Mouse (Mus musculus) gastrocnemius, adult 18-20 months (tissue): ENCODE measurements around the gene Git1. TPM values are rescaled to one million over a fixed set of nuclear protein-coding genes. Genes with fewer than 3 reads are reported as not detected.

Source experiments
- DNase-seq: peaks from one replicate; pipeline ENCODE4 v3.0.0; 2021; ENCODE audit warnings: low spot score
- long read RNA-seq, 2 experiments: library from polyadenylated mRNA; stranded (forward); transcript quantifications; one replicate each; pipeline ENCODE4 v2.0.0; 2021
- total RNA-seq, 2 experiments: library from RNA; stranded (reverse); gene quantifications; 2 replicates each; pipeline ENCODE4 v1.2.3; 2021

Git1 gene
- 10 to 100 TPM; 28.0 to 37.1 TPM for total RNA-seq
- long read RNA-seq, experiment 1, transcript Git1-202 (19 exons, 3,476 nt) = major isoform, 31 of 40 reads
- long read RNA-seq, experiment 1, partial matches to known transcripts = 9 of 40 reads
- long read RNA-seq, experiment 1, other reads (novel, unspliced or antisense) = 0 of 40 reads
- long read RNA-seq, experiment 2, transcript Git1-202 (19 exons, 3,476 nt) = major isoform, 19 of 28 reads
- long read RNA-seq, experiment 2, partial matches to known transcripts = 8 of 28 reads
- long read RNA-seq, experiment 2, other reads (novel, unspliced or antisense) = 1 of 28 reads

- DNase-seq = no peak
Observed at GRCm38 (mm10) chr11:77493512-77494343, at the start of gene Git1. Gene Git1, plus strand, starts transcription at chr11:77493562.

GRCm38 (mm10) chr11:77444939-77445338 lies 48.4 kb upstream of the Git1 start:
- DNase-seq = peak; percentile 70

GRCm38 (mm10) chr11:77446628-77447041 lies 46.7 kb upstream of the Git1 start:
- peak; percentile 87 for DNase-seq

GRCm38 (mm10) chr11:77449224-77449623 lies 44.1 kb upstream of the Git1 start:
- no peak for DNase-seq

GRCm38 (mm10) chr11:77451670-77452069 lies 41.7 kb upstream of the Git1 start:
- DNase-seq = peak; percentile 68

- no peak for DNase-seq
Observed at GRCm38 (mm10) chr11:77453388-77453787, 40.0 kb upstream of the Git1 start.

GRCm38 (mm10) chr11:77455770-77456510 lies 37.4 kb upstream of the Git1 start:
- DNase-seq = no peak

GRCm38 (mm10) chr11:77456866-77457265 lies 36.5 kb upstream of the Git1 start:
- DNase-seq = no peak

- DNase-seq = no peak
Observed at GRCm38 (mm10) chr11:77461856-77462255, 31.5 kb upstream of the Git1 start.

- peak; percentile 86 for DNase-seq
Observed at GRCm38 (mm10) chr11:77462283-77463100, 30.9 kb upstream of the Git1 start, which contains the start of gene Coro6. Gene Coro6, plus strand, starts transcription at chr11:77462411.

GRCm38 (mm10) chr11:77463101-77463445 lies 30.3 kb upstream of the Git1 start:
- no peak for DNase-seq

- DNase-seq = no peak
Observed at GRCm38 (mm10) chr11:77463786-77464185, 29.6 kb upstream of the Git1 start.

GRCm38 (mm10) chr11:77464684-77465083 lies 28.7 kb upstream of the Git1 start:
- DNase-seq = no peak

- no peak for DNase-seq
Observed at GRCm38 (mm10) chr11:77465111-77465510, 28.3 kb upstream of the Git1 start.

- no peak for DNase-seq
Observed at GRCm38 (mm10) chr11:77466544-77466943, 26.8 kb upstream of the Git1 start.

GRCm38 (mm10) chr11:77467157-77467556 lies 26.2 kb upstream of the Git1 start:
- peak; percentile 78 for DNase-seq

GRCm38 (mm10) chr11:77467784-77468183 lies 25.6 kb upstream of the Git1 start:
- DNase-seq = peak; percentile 77

GRCm38 (mm10) chr11:77468397-77468796 lies 25.0 kb upstream of the Git1 start:
- DNase-seq = no peak

GRCm38 (mm10) chr11:77471407-77471806 lies 22.0 kb upstream of the Git1 start:
- no peak for DNase-seq

- no peak for DNase-seq
Observed at GRCm38 (mm10) chr11:77472775-77473174, 20.6 kb upstream of the Git1 start.

- DNase-seq = no peak
Observed at GRCm38 (mm10) chr11:77476216-77476615, 17.1 kb upstream of the Git1 start.
